Mouse (Mus musculus) neural tube, embryonic 15.5 days (tissue): ENCODE measurements at regions not wholly inside any gene's neighbourhood (a gene's known extent, or its start where the extent isn't known, plus 50 kb on each side); places are given as distances from the start of the nearest gene placed in this dataset.
"Not testable (repeated sequence)": the region's sequence is repeated elsewhere in the genome, so short reads cannot be mapped to it uniquely, and the experiment has no call there.

Source experiments
- ATAC-seq: fragments of 200-750 bp; cut with Nextera tagmentation; 2 replicates; pipeline ENCODE4 v1.8.0; 2017; ENCODE audit warnings: mild to moderate bottlenecking, moderate TSS enrichment, moderate library complexity; ENCODE audit not compliant: low FRiP score
- H3K27ac ChIP-seq: fragments of 300-500 bp; sonication (generic); replicated peaks from 2 replicates; pipeline ENCODE4 v1.5.1; 2015; ENCODE audit warnings: mild to moderate bottlenecking, inconsistent platforms
- H3K27me3 ChIP-seq: fragments of 300-500 bp; sonication (generic); replicated peaks from 2 replicates; pipeline ENCODE4 v1.6.1; 2015; ENCODE audit warnings: inconsistent platforms
- H3K36me3 ChIP-seq: fragments of 300-500 bp; sonication (generic); 2 replicates; pipeline ENCODE4 v1.6.1; 2015; ENCODE audit warnings: inconsistent platforms
- H3K4me1 ChIP-seq: fragments of 300-500 bp; sonication (generic); 2 replicates; pipeline ENCODE4 v1.6.1; 2015; ENCODE audit warnings: inconsistent platforms
- H3K4me2 ChIP-seq: fragments of 300-500 bp; sonication (generic); 2 replicates; pipeline ENCODE4 v1.6.1; 2015; ENCODE audit warnings: inconsistent platforms, mild to moderate bottlenecking, moderate library complexity
- H3K4me3 ChIP-seq: fragments of 300-500 bp; sonication (generic); replicated peaks from 2 replicates; pipeline ENCODE4 v1.5.1; 2015; ENCODE audit warnings: mild to moderate bottlenecking, inconsistent platforms
- H3K9ac ChIP-seq: fragments of 300-500 bp; sonication (generic); replicated peaks from 2 replicates; pipeline ENCODE4 v1.6.1; 2015; ENCODE audit warnings: mild to moderate bottlenecking, inconsistent platforms
- H3K9me3 ChIP-seq: fragments of 300-500 bp; sonication (generic); replicated peaks from 2 replicates; pipeline ENCODE4 v1.6.1; 2016; ENCODE audit warnings: inconsistent platforms
- WGBS: fragments of 180-500 bp; shearing (Covaris S2); methylation state at CpG from one replicate; pipeline ENCODE4 v1.1.7; 2015; ENCODE audit warnings: mixed read lengths; 5-methylcytosine and 5-hydroxymethylcytosine counted together

- no peak for ATAC-seq
- Histone ChIP-seq H3K9ac (no peak overlapping the region), H3K4me1 (no peaks in the 10 kb centered on the region), H3K4me3 (no peak overlapping the region), H3K9me3 (no peaks in the 10 kb centered on the region), H3K27ac (no peak overlapping the region), H3K27me3 (no peaks in the 10 kb centered on the region), H3K4me2 (no peak overlapping the region), H3K36me3 (no peaks in the 10 kb centered on the region)
- 87% methylated on average over 3 of the region's 3 CpGs for WGBS
These were observed 1976.8 kb upstream of the G6pd2 start for GRCm38 (mm10) chr5:59831836-59832235.

DNA sequence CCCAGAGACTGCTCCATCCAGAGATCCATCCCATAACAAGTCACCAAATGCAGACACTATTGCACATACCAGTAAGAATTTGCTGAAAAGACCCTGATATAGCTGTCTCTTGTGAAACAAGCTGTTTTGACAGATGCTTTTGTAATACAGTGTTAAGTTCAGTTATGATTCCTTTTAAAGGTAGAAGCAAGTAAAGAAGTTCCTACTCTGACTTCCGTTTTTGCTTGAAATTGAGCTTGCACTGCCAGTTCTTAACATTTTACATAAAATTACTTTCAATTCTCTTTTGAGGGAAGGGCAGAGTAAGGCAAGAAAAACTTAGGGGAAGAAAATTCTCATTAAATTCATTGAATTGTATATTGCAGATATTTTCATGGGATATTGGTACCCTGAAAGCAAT, 1962.9 kb upstream of the G6pd2 start:
- Histone ChIP-seq H3K27me3 (no peaks in the 10 kb centered on the region), H3K36me3 (no peaks in the 10 kb centered on the region), H3K27ac (no peak overlapping the region), H3K9ac (no peak overlapping the region), H3K4me1 (no peaks in the 10 kb centered on the region), H3K4me3 (no peak overlapping the region), H3K4me2 (no peak overlapping the region), H3K9me3 (no peaks in the 10 kb centered on the region)
- WGBS: 70% methylated on average over 1 of the region's 1 CpGs
- no peak for ATAC-seq

- Histone ChIP-seq H3K27me3 (no peaks in the 10 kb centered on the region), H3K4me2 (no peak overlapping the region), H3K9ac (no peak overlapping the region), H3K9me3 (no peaks in the 10 kb centered on the region), H3K4me1 (no peaks in the 10 kb centered on the region), H3K36me3 (no peaks in the 10 kb centered on the region), H3K27ac (no peak overlapping the region), H3K4me3 (no peak overlapping the region)
- whole genome bisulfite sequencing: 87% methylated on average over 1 of the region's 1 CpGs
- no peak for ATAC-seq
These were observed 1961.0 kb upstream of the G6pd2 start for GRCm38 (mm10) chr5:59847643-59848042.

- Histone ChIP-seq H3K27ac (no peak overlapping the region), H3K4me1 (no peaks in the 10 kb centered on the region), H3K36me3 (no peaks in the 10 kb centered on the region), H3K4me3 (no peak overlapping the region), H3K9ac (no peak overlapping the region), H3K4me2 (no peak overlapping the region), H3K27me3 (no peaks in the 10 kb centered on the region), H3K9me3 (no peaks in the 10 kb centered on the region)
- WGBS: 86% methylated on average over 6 of the region's 6 CpGs
- no peak for ATAC-seq
These were observed 1914.5 kb upstream of the G6pd2 start for GRCm38 (mm10) chr5:59893952-59894724.

DNA sequence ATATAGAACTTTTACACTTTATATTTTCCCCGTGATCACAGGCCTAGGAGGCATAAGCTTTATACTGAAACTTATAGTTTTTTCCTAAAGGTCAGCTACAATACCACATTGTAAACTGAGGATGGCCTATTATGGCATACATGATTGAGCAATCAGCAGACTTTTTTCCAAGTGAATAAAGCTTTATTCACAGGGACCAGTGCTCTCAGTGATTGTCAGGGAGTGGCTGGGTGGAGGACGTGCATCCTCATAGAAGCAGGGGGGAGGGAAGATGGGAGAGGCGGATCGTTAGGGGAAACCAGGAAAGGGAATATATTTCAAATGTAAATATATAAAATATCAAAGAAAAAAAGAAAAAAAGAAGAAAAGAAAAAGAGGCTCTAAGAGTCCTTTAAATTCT, 1886.7 kb upstream of the G6pd2 start:
- 56% methylated on average over 4 of the region's 4 CpGs for WGBS
- no peak overlapping the region for H3K27ac ChIP-seq
- no peak overlapping the region for H3K4me3 ChIP-seq
- H3K9ac ChIP-seq: no peak overlapping the region
- H3K9me3 ChIP-seq: no peaks in the 10 kb centered on the region
- no peaks in the 10 kb centered on the region for H3K36me3 ChIP-seq
- no peak for ATAC-seq
- H3K27me3 ChIP-seq: no peaks in the 10 kb centered on the region
- no peak overlapping the region for H3K4me2 ChIP-seq
- no peaks in the 10 kb centered on the region for H3K4me1 ChIP-seq

DNA sequence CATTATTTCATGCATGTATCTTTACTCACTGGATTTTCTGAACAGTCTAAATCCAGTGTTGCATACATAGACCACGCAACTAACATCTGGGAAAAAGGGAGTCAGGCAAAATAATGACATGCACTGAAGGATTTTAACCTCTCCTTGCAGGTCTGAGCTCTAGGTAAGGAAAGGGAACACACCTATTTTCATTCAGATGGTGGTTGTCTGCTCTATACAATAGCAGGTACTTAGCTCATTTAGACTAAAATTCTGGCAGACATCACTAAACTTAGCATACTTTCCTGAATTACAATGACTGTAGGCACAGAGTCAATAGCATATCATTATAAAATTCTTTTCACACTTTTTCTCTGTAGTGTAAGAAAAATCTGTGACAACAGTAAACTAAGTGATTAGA, 1867.8 kb upstream of the G6pd2 start:
- H3K4me3 ChIP-seq: no peak overlapping the region
- H3K27me3 ChIP-seq: no peaks in the 10 kb centered on the region
- H3K36me3 ChIP-seq: no peaks in the 10 kb centered on the region
- H3K9ac ChIP-seq: no peak overlapping the region
- no peak overlapping the region for H3K4me2 ChIP-seq
- H3K4me1 ChIP-seq: no peaks in the 10 kb centered on the region
- H3K27ac ChIP-seq: no peak overlapping the region
- no peaks in the 10 kb centered on the region for H3K9me3 ChIP-seq
- 86% methylated on average over 1 of the region's 1 CpGs for WGBS
- no peak for ATAC-seq

DNA sequence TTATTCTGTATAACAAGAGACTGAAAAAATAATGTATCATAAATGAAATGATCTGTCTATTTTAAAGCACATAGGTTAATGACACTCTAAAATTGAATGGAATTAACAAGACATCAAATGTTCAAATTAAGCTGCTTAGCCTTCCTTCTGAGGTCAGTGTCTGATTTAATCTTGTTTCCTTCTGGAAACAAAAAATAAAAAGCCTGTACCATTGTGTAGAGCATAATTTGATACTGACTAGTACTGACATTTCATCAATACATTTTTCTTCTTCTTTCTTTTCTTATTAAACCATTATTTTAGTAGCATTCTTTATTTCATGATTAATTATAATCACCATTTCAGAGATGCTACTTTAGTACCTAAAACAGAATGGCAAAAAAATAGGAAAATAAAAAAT, 1862.9 kb upstream of the G6pd2 start:
- Histone ChIP-seq H3K4me1 (no peaks in the 10 kb centered on the region), H3K36me3 (no peaks in the 10 kb centered on the region), H3K9me3 (no peaks in the 10 kb centered on the region), H3K4me2 (no peak overlapping the region), H3K4me3 (no peak overlapping the region), H3K9ac (no peak overlapping the region), H3K27ac (no peak overlapping the region), H3K27me3 (no peaks in the 10 kb centered on the region)
- ATAC-seq: no peak

DNA sequence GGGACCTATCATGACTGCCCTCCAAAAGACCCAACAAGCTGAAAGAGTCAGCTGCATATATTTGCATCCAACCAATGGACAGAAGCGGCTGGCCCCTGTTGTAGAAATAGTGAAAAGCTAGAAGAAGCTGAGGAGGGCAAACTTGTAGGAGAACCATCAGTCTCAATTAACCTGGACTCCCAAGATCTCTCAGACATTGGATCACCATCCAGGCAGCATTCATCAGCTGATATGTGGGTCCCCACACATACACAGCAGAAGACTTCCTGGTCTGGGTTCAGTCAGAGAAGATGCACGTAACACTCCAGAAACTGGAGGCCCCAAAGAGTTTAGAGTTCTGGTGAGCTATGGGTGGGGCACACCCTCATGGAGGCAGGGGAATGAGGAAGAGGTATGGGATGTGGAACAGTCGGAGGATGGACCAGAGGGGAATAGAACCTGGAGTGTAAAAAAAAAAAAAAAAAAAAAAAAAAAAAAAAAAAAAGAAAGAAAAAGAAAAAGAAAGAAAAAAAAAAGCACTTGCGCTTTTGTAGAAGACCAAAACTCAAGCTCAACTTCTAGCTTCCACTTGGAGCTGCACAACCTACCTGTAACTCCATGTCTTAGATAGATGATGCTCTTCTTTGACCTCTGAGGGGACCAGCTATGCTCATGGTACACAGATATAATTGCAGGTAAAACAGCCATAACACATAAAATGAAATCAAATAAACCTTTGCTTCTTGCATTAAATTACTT, 1860.6 kb upstream of the G6pd2 start:
- no peaks in the 10 kb centered on the region for H3K36me3 ChIP-seq
- H3K9ac ChIP-seq: no peak overlapping the region
- ATAC-seq: no peak
- H3K27ac ChIP-seq: no peak overlapping the region
- no peak overlapping the region for H3K4me2 ChIP-seq
- H3K27me3 ChIP-seq: no peaks in the 10 kb centered on the region
- no peak overlapping the region for H3K4me3 ChIP-seq
- over 99% methylated on average over 4 of the region's 4 CpGs for WGBS
- H3K4me1 ChIP-seq: no peaks in the 10 kb centered on the region
- no peaks in the 10 kb centered on the region for H3K9me3 ChIP-seq

- ATAC-seq, H3K4me2 ChIP-seq, H3K9ac ChIP-seq, H3K27ac ChIP-seq, H3K36me3 ChIP-seq, H3K9me3 ChIP-seq, H3K4me3 ChIP-seq, H3K27me3 ChIP-seq, H3K4me1 ChIP-seq: not testable (repeated sequence)
- 93% methylated on average over 6 of the region's 7 CpGs for WGBS
These were observed 1852.4 kb upstream of the G6pd2 start for GRCm38 (mm10) chr5:59956240-59956639.

- no peak overlapping the region for H3K4me3 ChIP-seq
- H3K27me3 ChIP-seq: no peaks in the 10 kb centered on the region
- H3K36me3 ChIP-seq: no peaks in the 10 kb centered on the region
- no peak overlapping the region for H3K27ac ChIP-seq
- H3K9me3 ChIP-seq: no peaks in the 10 kb centered on the region
- no peaks in the 10 kb centered on the region for H3K4me1 ChIP-seq
- H3K9ac ChIP-seq: no peak overlapping the region
- 66% methylated on average over 3 of the region's 3 CpGs for WGBS
- no peak for ATAC-seq
- no peak overlapping the region for H3K4me2 ChIP-seq
These were observed 1811.9 kb upstream of the G6pd2 start for GRCm38 (mm10) chr5:59996698-59997097.

GRCm38 (mm10) chr5:60042603-60043175, 1765.9 kb upstream of the G6pd2 start:
- H3K9me3 ChIP-seq, H3K36me3 ChIP-seq, H3K9ac ChIP-seq, H3K27me3 ChIP-seq, H3K4me3 ChIP-seq, H3K4me1 ChIP-seq, H3K4me2 ChIP-seq, H3K27ac ChIP-seq: not testable (repeated sequence)
- WGBS: 95% methylated on average over 7 of the region's 7 CpGs
- peak; percentile 100 for ATAC-seq

- Histone ChIP-seq H3K27ac (no peak overlapping the region), H3K36me3 (no peaks in the 10 kb centered on the region), H3K4me2 (no peak overlapping the region), H3K4me1 (no peaks in the 10 kb centered on the region), H3K27me3 (no peaks in the 10 kb centered on the region), H3K9ac (no peak overlapping the region), H3K9me3 (no peaks in the 10 kb centered on the region), H3K4me3 (no peak overlapping the region)
- WGBS: 77% methylated on average over 3 of the region's 3 CpGs
- no peak for ATAC-seq
These were observed 1759.6 kb upstream of the G6pd2 start for GRCm38 (mm10) chr5:60049053-60049452.
